Mouse (Mus musculus): ENCODE measurements around the gene Dact2. TPM values are rescaled to one million over a fixed set of nuclear protein-coding genes. Genes with fewer than 3 reads are reported as not detected.

The Dact2 gene
- polyA plus RNA-seq, 1 experiment from 2014 or later: 4.5 TPM

GRCm38 (mm10) chr17:14173459-14173858, 30.6 kb downstream of the Dact2 start:
- Histone ChIP-seq H3K27me3 (replicated peaks; ENCODE audit: control insufficient read depth, insufficient read depth, low read length) (no peaks in the 10 kb centered on the region), H3K9me3 (ENCODE audit: control insufficient read depth, low read length) (no peaks in the 10 kb centered on the region), H3K4me2 (ENCODE audit: low read depth, low read length) (no peak overlapping the region), H3K4me3 (ENCODE audit: low read length) (no peak overlapping the region), H3K27ac (ENCODE audit: low read length) (no peak overlapping the region), H3K9ac (ENCODE audit: low read depth, low read length) (no peak overlapping the region), H3K36me3 (ENCODE audit: control insufficient read depth, insufficient read depth, low read length) (no peaks in the 10 kb centered on the region), H3K4me1 (ENCODE audit: control insufficient read depth, insufficient read depth, low read length) (peaks cover 46% of the 10 kb centered on the region)
- no peak for ATAC-seq
- WGBS: 36% methylated on average over 1 of the region's 1 CpGs

DNA sequence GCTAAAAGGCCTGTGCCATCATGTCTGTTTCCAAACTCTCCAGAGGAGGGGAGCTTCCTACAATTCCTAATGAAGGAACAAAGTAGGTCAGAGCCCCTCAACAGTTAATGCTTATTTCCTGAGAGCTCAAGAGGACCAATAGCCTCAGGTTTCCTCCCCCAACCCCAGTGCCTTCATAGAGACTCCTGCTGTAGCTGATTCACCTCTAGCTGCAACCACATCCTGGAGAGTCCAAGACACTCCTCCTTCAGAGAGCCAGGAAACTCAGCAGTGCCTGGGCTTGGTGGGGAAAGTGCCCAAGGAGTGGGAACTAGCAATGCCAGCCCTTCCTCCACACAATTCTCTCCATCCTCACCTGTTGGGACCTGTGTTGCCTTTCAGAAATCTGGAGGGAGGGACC, 31.4 kb downstream of the Dact2 start:
- Histone ChIP-seq H3K36me3 (ENCODE audit: control insufficient read depth, insufficient read depth, low read length) (no peaks in the 10 kb centered on the region), H3K27ac (ENCODE audit: low read length) (no peak overlapping the region), H3K4me2 (ENCODE audit: low read depth, low read length) (no peak overlapping the region), H3K9ac (ENCODE audit: low read depth, low read length) (no peak overlapping the region), H3K4me1 (ENCODE audit: control insufficient read depth, insufficient read depth, low read length) (peaks cover 43% of the 10 kb centered on the region), H3K4me3 (ENCODE audit: low read length) (no peak overlapping the region), H3K27me3 (replicated peaks; ENCODE audit: control insufficient read depth, insufficient read depth, low read length) (no peaks in the 10 kb centered on the region), H3K9me3 (ENCODE audit: control insufficient read depth, low read length) (no peaks in the 10 kb centered on the region)
- ATAC-seq: no peak

DNA sequence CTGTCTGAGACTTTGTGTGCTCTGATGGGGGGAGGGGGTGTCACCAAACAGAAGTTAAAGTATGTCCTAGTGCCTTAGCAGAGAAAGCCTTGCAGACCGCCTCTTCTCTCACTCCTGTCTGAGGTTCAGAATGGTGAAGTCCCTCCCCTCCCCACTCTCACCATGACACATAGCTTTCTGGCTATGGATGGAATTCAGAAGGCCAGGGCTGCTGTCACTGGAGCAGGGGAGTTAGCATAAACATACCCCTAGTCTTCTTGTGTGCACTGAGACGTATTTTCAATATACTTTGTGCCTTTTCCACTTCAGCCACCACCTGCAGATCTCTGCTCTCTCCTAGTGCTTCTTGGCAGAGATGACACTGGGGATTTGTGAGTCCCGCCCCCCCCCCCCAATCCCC, 31.9 kb downstream of the Dact2 start:
- peaks cover 48% of the 10 kb centered on the region for H3K4me1 ChIP-seq (ENCODE audit: control insufficient read depth, insufficient read depth, low read length)

GRCm38 (mm10) chr17:14170961-14171479, 33.1 kb downstream of the Dact2 start:
- Histone ChIP-seq H3K9ac (ENCODE audit: low read depth, low read length) (0 out of 2 replicates have a peak overlapping the region, but pooled peaks have one; percentile 10), H3K9me3 (ENCODE audit: control insufficient read depth, low read length) (no peaks in the 10 kb centered on the region), H3K4me2 (ENCODE audit: low read depth, low read length) (no peak overlapping the region), H3K27ac (ENCODE audit: low read length) (no peak overlapping the region), H3K36me3 (ENCODE audit: control insufficient read depth, insufficient read depth, low read length) (no peaks in the 10 kb centered on the region), H3K4me1 (ENCODE audit: control insufficient read depth, insufficient read depth, low read length) (peaks cover 58% of the 10 kb centered on the region), H3K27me3 (replicated peaks; ENCODE audit: control insufficient read depth, insufficient read depth, low read length) (no peaks in the 10 kb centered on the region), H3K4me3 (ENCODE audit: low read length) (no peak overlapping the region)
- 30% methylated on average over 5 of the region's 5 CpGs for WGBS
- no peak for ATAC-seq

More for the DNA sequence above, 31.9 kb downstream of the Dact2 start:
- no peaks in the 10 kb centered on the region for H3K9me3 ChIP-seq (ENCODE audit: control insufficient read depth, low read length)
- no peaks in the 10 kb centered on the region for H3K27me3 ChIP-seq (replicated peaks; ENCODE audit: control insufficient read depth, insufficient read depth, low read length)
- H3K4me3 ChIP-seq (ENCODE audit: low read length): no peak overlapping the region
- H3K36me3 ChIP-seq (ENCODE audit: control insufficient read depth, insufficient read depth, low read length): no peaks in the 10 kb centered on the region
- no peak for ATAC-seq
- WGBS: 47% methylated on average over 3 of the region's 3 CpGs
- no peak overlapping the region for H3K9ac ChIP-seq (ENCODE audit: low read depth, low read length)
- H3K27ac ChIP-seq (ENCODE audit: low read length): no peak overlapping the region
- no peak overlapping the region for H3K4me2 ChIP-seq (ENCODE audit: low read depth, low read length)

DNA sequence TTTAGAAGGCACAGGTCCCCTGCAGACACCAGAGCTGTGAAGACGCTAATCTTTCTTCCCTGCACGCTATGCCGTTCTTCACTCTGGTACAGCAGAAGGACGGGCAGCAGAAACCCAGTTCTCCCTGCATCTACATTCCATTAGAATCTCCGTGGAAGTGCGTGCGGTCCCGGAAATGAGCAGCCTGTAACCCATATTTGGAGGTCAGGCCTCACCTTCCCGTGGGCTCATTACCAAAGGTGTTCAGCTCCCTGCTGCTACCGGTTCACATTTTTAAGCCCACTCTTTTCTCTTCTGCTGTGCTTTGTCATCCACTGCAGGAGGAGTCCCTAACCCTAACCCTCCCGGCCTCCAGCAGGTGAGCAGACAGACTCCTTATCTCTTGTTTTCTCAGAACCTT, 34.7 kb downstream of the Dact2 start:
- 49% methylated on average over 11 of the region's 11 CpGs for WGBS

GRCm38 (mm10) chr17:14167594-14167993, 36.5 kb downstream of the Dact2 start:
- H3K4me2 ChIP-seq (ENCODE audit: low read depth, low read length): no peak overlapping the region
- H3K27ac ChIP-seq (ENCODE audit: low read length): no peak overlapping the region
- no peak overlapping the region for H3K4me3 ChIP-seq (ENCODE audit: low read length)
- no peak overlapping the region for H3K9ac ChIP-seq (ENCODE audit: low read depth, low read length)
- peak; percentile 37 for ATAC-seq
- H3K27me3 ChIP-seq (replicated peaks; ENCODE audit: control insufficient read depth, insufficient read depth, low read length): no peaks in the 10 kb centered on the region
- H3K36me3 ChIP-seq (ENCODE audit: control insufficient read depth, insufficient read depth, low read length): no peaks in the 10 kb centered on the region
- H3K9me3 ChIP-seq (ENCODE audit: control insufficient read depth, low read length): no peaks in the 10 kb centered on the region
- peaks cover 49% of the 10 kb centered on the region for H3K4me1 ChIP-seq (ENCODE audit: control insufficient read depth, insufficient read depth, low read length)
- 52% methylated on average over 5 of the region's 5 CpGs for WGBS

More for the DNA sequence above, 34.7 kb downstream of the Dact2 start:
- Histone ChIP-seq H3K4me3 (ENCODE audit: low read length) (no peak overlapping the region), H3K36me3 (ENCODE audit: control insufficient read depth, insufficient read depth, low read length) (no peaks in the 10 kb centered on the region), H3K27me3 (replicated peaks; ENCODE audit: control insufficient read depth, insufficient read depth, low read length) (no peaks in the 10 kb centered on the region), H3K27ac (ENCODE audit: low read length) (no peak overlapping the region), H3K9me3 (ENCODE audit: control insufficient read depth, low read length) (no peaks in the 10 kb centered on the region), H3K9ac (ENCODE audit: low read depth, low read length) (no peak overlapping the region), H3K4me2 (ENCODE audit: low read depth, low read length) (no peak overlapping the region), H3K4me1 (ENCODE audit: control insufficient read depth, insufficient read depth, low read length) (peaks cover 61% of the 10 kb centered on the region)
- ATAC-seq: no peak

GRCm38 (mm10) chr17:14166746-14167432, 37.2 kb downstream of the Dact2 start:
- ATAC-seq: peak; percentile 34
- Histone ChIP-seq H3K4me3 (ENCODE audit: low read length) (no peak overlapping the region), H3K9ac (ENCODE audit: low read depth, low read length) (no peak overlapping the region), H3K36me3 (ENCODE audit: control insufficient read depth, insufficient read depth, low read length) (no peaks in the 10 kb centered on the region), H3K4me1 (ENCODE audit: control insufficient read depth, insufficient read depth, low read length) (peaks cover 44% of the 10 kb centered on the region), H3K9me3 (ENCODE audit: control insufficient read depth, low read length) (no peaks in the 10 kb centered on the region), H3K27me3 (replicated peaks; ENCODE audit: control insufficient read depth, insufficient read depth, low read length) (no peaks in the 10 kb centered on the region), H3K27ac (ENCODE audit: low read length) (no peak overlapping the region), H3K4me2 (ENCODE audit: low read depth, low read length) (no peak overlapping the region)
- 56% methylated on average over 6 of the region's 6 CpGs for WGBS

GRCm38 (mm10) chr17:14165934-14166610, 38.0 kb downstream of the Dact2 start:
- Histone ChIP-seq H3K9ac (ENCODE audit: low read depth, low read length) (no peak overlapping the region), H3K9me3 (ENCODE audit: control insufficient read depth, low read length) (no peaks in the 10 kb centered on the region), H3K27me3 (replicated peaks; ENCODE audit: control insufficient read depth, insufficient read depth, low read length) (no peaks in the 10 kb centered on the region), H3K4me3 (ENCODE audit: low read length) (no peak overlapping the region), H3K36me3 (ENCODE audit: control insufficient read depth, insufficient read depth, low read length) (no peaks in the 10 kb centered on the region), H3K27ac (ENCODE audit: low read length) (no peak overlapping the region), H3K4me1 (ENCODE audit: control insufficient read depth, insufficient read depth, low read length) (peaks cover 37% of the 10 kb centered on the region), H3K4me2 (ENCODE audit: low read depth, low read length) (no peak overlapping the region)
- 50% methylated on average over 9 of the region's 9 CpGs for WGBS
- ATAC-seq: no peak

- ATAC-seq: no peak
- Histone ChIP-seq H3K9me3 (ENCODE audit: control insufficient read depth, low read length) (no peaks in the 10 kb centered on the region), H3K27ac (ENCODE audit: low read length) (no peak overlapping the region), H3K4me1 (ENCODE audit: control insufficient read depth, insufficient read depth, low read length) (peaks cover 30% of the 10 kb centered on the region), H3K9ac (ENCODE audit: low read depth, low read length) (no peak overlapping the region), H3K4me3 (ENCODE audit: low read length) (no peak overlapping the region), H3K27me3 (replicated peaks; ENCODE audit: control insufficient read depth, insufficient read depth, low read length) (no peaks in the 10 kb centered on the region), H3K36me3 (ENCODE audit: control insufficient read depth, insufficient read depth, low read length) (no peaks in the 10 kb centered on the region), H3K4me2 (ENCODE audit: low read depth, low read length) (no peak overlapping the region)
- WGBS: 26% methylated on average over 10 of the region's 10 CpGs
Measured at GRCm38 (mm10) chr17:14165332-14165876, 38.7 kb downstream of the Dact2 start.
